Mouse (Mus musculus) kidney, adult 2 months (tissue): ENCODE measurements around the gene Atp6v0c.

Experiments used
- CTCF ChIP-seq: fragments of 200-500 bp; conservative IDR thresholded peaks from 2 replicates; pipeline ENCODE4 v1.5.1; 2011; ENCODE audit warnings: low read depth, mild to moderate bottlenecking, control low read depth, low read length, moderate library complexity, mixed read lengths; ENCODE audit not compliant: insufficient read depth, insufficient read length
- POLR2A ChIP-seq: fragments of 200-500 bp; IDR thresholded peaks from one replicate; pipeline ENCODE4 v1.6.1; 2011; ENCODE audit warnings: low read depth, low read length, control low read depth

DNA sequence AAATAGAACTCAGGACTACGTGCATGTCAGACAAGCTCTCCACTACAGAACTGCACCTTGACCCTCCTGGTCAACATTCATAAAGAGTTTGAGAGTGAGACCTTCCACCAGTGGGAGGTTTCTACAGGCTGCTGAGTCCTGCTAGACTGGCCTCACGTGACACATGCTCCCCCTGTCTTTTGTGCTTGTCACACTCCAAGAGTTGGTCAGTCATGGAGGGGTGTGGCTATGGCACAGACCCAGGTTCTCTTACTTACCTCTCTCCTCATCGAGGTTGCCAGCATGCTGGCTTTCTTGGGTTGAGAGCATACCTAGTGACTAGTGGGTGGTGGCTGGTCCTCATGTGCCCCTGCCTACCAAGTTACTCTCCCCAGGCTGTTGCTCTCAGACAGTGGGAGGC is 15.0 kb downstream of the Atp6v0c start:
- TF ChIP-seq POLR2A, result no peak
- TF ChIP-seq CTCF, result no peak
